Mouse (Mus musculus): Measurements from ENCODE around the gene Hao2.

Hao2 gene

DNA sequence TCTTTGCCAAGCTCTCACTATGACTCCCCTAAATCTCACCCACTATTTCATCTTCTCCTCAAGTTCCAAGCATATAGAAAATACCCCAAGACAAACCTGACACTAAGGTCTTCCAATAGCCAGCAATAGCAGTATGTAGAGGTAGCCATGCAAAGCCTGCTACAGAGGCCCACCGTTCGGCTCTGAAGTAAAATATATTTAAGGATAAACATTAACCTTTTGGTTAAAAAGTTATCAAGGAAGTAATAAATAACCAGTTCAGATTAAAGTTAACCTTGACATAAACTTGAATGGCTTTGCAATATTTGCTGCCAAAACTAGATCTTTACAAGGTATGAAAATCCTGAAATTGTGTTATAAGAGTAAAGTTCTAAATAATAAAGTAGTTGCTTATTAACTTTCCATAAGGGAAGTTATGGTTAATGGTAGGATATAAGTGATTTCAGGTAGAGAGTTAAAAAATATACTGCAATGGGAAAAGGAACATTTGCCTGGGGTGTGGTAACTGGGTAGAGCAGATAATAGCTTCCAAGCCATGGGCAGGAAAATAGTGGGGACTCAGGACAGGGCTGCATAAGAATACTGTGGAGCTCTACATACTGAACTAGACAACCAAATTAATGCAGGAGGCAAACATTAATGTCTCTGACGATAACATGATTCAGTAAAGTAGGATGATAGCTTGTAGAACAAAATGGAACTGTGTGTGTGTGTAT is at the start of gene Hao2:
TSS of gene Hao2 (minus strand) at position 183 of the 716 bp plus-strand sequence.
- DNase-seq: no peak

DNA sequence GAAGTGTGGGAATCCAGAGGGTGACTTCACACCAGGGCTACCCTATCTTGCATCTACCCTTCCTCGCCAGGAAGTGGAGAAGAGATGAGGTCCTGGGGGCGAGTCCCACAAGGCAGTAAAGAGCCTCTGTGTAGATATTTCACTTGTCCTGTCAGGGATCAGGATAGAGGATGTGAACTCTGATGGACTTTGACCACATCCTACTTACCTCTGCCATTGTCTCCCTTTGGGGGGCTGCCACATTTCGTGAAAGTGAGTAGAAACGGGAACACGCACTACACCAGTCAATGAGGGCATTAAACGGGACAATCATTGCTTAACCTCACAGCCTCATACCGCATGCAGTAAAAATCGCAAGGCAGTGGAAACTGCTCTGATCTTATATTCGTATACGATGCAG is 48.6 kb upstream of the Hao2 start:
- no peak for DNase-seq

DNA sequence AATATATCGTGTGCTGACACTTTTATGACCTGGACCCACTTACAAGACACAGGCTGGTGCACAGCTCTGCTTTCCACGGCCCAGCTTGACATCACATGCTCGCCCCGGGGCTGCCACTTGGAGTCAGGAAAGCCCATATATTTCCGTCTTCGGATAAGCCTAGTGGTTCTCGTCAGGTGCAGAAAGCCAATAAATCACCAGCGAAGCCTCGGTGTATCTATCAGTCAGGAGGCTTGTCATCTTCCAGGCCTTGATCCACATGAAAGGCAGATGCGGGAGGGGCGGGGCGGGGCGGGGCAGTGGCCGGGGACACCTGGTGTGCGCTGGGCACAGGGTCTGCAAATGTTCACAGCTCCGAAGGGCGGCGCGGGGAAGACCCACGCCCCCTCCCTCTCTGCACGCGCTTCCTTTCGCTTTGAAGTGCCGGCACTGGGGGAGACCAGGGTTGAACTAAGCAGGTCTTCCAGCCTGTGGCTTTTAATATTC is 48.1 kb upstream of the Hao2 start:
- peak; percentile 16 for DNase-seq

DNA sequence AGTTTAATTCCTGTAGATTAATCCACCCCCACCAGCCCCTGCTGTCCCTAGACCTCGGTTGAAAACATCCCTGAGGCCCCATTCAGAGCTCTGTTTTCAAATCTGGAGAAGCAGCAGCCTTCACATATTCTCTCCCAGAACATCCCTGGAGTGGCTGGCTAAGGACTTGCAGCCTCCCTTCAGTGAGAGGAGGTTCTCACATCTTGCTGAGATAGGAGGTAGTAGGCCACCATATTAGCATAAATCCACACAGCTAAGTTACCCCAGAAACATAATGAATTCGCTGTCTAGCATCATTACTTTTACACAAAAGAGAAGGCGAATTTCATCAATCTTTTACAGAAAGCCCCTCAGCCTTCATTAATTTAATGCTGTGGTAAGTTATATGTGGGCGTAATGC is 47.2 kb upstream of the Hao2 start:
- DNase-seq: no peak

DNA sequence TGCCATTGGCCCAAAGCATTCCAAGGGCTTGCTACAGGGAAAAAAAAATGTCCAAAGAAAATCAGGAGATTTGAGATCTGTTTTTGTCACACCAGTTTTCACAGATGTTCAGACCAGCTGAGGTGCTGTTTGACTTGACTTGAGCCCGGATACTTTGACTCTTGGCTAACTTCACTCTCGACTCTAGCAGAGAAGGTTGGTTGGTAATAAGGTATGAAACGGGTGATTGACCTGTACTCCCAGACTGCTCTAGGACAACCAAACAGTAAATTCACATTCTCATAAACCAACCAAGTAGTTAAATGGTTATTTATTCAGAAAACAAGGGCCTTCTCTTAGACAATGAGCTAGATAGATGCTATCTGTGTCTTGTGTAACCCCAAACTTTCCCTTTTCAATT is 43.4 kb upstream of the Hao2 start:
- DNase-seq: no peak

DNA sequence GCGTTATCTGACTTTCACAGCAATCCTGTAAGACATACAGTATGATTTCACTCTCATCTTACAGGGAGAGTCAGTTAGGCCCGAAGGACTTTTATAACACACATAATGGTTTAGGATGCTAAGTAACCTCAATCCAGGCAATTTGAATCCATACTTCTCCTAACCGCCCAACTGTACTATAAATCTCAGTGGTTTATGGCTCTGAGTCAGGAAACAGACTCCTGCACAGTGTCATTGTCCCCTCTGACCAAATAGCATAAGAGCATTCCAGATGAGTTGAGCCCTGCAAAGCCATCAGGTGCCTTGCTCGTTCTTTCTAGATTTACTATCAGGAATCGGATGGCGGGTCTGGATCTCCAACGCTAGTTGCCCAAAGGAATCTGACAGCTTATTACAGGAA is 41.6 kb upstream of the Hao2 start:
- no peak for DNase-seq

DNA sequence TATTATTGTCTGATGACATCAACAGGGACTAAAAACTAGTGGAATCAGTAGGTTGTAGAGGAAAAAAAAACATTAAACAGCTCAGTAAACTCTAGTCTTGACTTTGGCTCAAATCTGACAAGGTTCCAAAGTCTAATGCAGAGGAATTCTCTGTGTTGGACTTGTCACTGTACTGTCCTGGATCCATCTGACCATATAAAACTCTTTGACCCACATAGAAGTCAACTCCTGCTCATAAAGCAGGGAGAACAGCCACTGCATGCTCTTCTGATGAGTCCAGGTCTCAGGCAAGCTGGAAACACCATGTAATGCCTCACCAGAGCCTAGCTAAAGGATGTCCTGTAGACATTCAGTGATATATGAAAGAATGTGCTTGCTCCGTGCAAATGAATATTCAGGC is 41.0 kb upstream of the Hao2 start:
- no peak for DNase-seq

DNA sequence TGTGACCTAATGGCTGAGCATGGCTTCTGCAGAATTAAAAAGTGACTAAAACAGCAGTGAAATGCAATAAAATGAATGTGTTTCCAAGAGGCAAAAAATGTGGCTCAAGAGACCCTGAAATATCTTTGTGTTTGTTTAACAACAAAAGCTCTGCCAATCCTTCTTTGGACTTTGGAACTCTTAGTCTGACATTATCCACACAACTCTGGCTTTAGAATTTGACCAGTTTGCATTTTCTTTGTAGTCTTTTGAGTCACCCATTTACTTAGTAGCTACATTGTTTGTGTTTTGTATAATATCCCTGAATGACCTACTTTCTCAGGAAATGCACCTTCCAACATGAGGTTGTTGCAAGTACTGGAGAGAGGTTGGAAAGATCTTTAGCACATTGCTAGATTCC is 39.4 kb upstream of the Hao2 start:
- no peak for DNase-seq

DNA sequence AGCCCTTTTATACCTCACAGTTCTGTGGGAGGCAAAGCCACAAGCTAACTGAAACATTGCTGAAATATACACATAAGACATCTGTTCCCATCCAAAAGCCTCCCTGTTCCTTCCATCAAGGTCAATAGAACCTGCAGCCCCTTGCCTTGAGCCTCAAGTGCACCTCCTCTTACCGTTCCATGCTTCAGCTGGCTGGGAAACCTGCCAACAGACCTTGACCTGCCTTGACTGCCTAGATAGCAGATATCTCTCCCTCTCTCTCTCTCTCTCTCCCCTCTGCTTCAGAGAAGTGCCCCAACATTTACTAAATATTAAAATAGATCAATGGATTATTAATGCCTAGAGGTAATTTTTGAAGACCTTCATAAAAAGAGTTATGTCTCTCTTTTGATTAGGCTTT is 38.8 kb upstream of the Hao2 start:
- DNase-seq: no peak

DNA sequence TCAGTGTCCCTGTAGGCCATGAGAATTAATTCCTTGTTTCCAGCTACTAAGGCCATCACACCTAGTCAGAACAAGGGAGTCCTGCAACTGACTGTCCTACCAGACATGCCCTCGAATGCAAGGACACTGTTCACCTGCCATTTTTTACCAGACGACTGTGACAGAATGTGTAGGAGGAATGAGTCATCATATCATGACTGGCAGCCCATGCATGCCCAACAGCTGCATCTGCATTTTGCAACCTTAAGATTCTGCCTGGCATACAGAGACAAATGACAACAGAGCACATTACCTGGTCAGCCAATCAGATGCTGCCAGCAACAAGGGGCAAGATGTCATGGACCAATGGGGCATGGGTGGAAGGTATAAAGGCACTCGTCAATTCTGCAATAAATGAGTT is 27.4 kb upstream of the Hao2 start:
- no peak for DNase-seq

DNA sequence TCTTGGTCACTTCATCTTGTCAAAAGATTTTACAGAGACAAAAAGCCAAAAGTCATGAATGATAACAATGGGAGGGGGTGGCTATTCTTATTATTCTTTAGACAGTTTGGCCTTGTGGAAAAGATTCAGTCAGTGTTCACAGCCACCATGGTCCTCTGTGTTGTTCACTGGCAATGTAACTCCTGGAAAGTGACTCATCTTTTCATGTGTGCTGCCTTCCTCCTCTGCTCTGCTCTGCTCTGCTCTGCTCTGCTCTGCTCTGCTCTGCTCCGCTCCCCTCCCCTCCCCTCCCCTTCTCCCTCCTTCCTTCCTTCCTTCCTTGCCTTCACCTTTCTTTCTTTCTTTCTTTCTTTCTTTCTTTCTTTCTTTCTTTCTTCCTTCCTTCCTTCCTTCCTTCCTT is 24.2 kb upstream of the Hao2 start:
- no peak for DNase-seq

DNA sequence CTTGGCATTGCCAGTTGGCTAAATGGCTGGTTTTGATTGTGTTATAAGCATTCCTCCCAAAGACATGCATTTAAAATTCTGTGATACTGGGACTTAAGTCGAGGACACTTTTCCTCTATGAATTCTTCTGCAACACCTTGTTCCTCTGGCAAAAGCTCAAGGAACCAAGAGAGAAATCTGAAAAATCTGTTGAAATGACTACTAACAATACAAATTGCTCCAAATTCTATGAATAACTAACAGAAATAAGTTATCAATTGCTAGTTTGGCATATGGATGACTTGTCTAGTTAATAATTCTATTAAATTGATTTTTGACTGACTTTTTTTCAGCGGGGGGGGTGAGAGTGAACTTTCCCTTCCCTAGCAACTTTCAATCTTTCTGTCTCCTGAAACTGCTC is 23.8 kb upstream of the Hao2 start:
- DNase-seq: no peak

DNA sequence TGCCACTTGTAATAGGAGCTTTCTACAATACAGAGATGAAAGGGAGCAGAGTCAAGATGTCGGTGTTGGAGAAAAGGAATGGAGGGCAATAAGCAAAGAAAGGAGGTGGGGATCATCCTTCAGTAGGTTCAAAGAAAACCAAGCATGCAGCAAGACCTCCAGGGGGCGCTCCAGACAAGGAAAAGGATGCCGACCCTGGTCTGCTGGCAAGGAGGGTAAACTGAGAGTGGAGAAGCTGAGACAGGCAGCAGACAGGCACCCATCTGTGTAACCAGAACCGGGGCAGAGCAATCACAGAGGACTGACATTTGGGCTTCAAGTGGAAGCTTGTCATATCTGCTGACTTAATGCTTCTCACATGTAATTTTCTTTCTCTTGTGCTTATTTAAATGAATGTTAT is 22.6 kb upstream of the Hao2 start:
- peak; percentile 91 for DNase-seq

DNA sequence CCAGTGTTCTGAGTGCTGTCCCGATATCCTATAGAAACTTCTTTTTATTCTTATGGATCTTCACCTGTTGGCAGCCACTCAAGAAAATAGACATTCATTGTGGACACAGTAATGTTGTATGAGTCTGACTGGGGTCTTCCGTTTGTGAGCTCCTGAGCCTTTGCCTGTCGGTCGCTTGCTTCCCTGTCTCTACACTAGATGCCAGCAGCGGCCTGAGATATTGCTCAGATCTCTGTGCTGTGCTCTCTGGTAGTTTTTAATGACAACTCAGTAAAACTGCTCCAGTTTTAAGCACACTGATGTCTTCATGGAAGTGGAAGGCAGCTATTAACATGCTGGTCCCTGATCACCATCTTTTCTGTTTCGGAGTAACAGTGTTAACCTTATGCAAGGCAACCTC is 20.6 kb upstream of the Hao2 start:
- peak; percentile 12 for DNase-seq

DNA sequence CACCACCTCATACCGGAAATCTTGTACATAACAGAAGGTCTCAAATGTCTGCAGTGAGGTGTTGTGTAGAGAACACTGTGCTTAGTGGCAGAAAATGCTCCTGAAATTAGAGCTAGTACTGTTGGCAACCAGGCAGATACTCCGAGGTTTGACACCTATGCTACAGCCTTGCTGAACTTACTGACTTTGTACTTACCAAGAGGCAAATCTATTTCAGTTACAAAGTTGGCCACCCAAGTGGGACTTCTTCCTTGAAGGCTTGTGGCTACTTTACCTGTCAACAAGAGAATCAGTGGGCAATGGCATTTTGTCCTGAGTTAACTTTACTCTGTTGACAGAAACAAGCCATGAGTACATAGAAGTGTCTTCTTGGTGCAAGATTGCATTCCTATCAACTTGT is 4.6 kb upstream of the Hao2 start:
- DNase-seq: no peak

DNA sequence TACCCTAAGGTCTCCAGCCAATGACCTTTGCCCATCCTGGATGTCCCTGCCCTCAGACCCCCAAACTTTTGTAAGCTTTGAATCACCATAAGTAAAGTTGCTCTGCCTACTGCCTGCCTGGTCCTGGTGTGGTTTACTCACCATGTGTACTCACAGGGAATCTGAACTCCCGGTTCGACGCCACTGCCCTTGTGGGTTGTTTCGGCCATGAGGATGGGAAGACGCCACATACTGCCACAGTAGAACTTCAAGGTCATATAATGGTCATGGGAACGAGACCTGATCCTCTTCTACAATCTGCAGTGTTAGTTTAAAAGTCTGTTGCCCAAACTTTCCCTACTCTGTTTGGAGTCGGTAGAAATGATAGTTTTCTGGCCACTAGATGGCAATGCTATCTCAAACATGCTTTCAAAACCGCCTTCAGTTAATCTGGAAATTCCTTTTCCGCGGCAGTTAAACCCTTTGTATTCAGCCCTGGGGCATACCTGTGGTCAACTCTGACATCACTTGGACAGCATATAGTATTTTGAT is 2.1 kb upstream of the Hao2 start:
- no peak for DNase-seq

DNA sequence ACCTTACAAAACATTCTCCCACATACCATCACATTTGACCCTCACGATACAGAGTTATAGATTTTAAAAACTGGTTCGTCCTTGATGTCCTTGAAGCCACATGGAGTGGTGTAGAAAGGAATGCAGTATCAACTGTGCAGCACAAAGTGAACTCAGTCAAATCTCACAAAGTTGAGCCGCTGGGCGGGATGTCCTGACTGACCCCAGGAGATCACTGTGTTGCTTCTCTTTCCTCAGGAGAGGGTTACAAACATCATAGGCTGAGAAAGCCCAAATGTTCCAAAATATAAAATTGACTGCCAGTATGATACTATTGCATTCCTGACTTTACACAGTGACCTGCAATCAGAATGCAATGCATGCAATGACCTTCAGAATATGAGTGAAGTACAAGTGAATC is 2.6 kb downstream of the Hao2 start:
- no peak for DNase-seq

DNA sequence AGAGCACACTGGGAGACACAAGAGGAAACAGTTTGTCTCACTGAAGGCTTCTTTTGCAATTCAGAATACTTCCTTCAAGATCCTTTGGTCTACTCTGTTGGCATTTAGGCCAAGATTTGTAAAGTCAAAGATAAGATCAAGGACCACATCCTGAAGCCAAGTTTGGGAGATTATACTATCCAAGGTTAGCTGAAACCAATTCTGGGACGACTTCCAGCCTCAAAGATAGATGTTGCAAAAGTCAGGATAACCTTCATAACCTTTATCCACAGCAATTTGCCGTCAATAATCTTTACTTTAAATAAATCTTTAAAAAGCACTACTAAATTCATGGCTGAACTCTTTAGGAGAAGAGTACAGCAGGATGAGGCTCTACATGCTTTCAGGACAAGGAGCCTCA is 4.8 kb downstream of the Hao2 start:
- DNase-seq: no peak

DNA sequence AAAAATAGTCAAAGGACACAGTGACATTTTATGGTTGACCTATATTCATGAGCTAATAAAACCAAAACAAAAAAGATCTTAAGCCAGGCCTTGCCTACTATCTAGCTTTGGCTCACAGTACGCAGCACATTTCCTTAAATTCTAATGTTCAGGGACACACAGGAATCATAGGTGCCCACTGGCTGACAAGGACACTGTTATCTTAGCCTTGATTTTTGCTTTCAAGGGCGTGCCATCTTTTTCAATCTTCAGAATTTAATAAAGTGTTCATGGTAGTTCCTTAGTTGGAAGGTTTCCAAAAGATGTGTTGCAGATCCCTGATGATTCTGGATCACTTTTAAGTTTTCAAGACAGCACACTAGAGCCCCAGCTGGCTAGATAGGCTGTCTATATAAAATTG is 12.2 kb downstream of the Hao2 start:
- DNase-seq: no peak

DNA sequence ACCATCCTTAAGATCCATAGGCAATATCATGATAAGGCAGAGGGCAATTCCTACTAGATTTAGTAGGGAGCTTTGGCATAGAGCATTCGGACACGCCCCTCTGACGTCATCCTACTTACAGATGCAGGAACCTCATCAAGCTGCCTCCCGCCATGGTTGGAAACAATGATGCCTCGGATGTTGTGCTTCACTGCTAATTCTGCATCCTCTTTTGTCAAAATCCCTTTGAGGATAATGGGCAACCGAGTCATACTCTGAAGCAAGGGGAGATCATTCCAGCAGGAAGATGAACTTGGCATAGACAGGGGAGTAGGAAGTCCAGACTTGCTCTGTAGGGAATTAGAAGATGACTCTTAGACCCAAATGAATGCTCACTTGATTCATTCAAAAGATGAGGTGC is 12.8 kb downstream of the Hao2 start:
- no peak for DNase-seq

DNA sequence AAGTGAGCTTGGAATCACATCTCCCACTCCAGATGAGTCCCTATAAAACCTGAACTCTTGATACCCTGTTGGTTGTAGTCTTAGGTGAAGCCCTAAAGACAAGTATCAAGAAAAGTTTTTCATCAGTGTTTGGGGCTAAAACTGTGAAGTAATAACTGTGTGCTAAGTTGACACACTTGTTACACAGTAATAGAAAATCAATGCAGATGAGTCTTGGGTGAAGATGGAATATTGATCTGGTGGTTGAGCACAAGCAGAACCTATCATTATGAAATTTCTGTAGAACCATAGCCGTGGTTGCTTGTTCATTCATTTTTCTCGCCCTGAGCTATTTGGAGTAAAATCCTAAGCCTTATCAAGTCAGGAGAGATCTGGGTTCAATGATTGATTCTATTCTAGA is 24.8 kb downstream of the Hao2 start:
- DNase-seq: no peak

DNA sequence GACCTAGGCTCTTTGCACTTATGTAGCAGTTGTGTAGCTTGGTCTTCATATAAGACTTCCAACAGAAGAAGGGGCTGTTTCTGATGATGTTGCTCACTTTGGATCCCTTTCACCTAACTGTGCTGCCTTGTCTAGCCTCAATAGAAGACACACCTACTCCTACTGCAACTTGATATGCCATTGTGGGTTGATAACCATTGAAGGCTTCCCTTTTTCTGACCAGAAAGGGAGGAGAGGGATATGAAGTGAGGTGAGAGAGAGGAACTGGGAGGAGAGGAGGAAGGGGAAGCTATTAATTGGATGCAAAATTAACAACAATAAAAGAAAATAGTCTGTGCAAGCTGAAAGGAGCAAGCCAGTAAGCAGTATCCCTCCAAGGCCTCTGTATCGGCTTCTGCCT is 30.2 kb downstream of the Hao2 start:
- DNase-seq: no peak

DNA sequence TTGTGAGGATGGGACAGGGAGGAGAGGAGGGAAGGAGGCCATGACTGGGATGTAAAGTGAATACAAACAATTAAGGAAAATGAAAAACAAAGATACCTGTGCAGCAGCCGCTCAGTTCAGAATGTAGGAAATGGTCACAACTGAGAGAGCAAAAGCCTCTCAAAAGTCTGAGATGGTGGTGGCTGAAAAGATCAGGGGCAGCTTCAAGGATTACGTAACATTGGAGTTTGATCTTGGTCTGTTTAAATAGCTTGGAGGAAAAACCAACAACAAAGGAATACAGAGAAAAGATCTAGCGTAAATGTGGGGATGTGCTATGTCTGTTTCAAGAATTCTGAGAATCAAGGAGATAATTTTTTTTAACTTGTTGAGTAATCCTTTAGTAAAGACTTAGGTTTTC is 33.5 kb downstream of the Hao2 start, which contains the start of gene Hsd3b1:
TSS of gene Hsd3b1 (minus strand) at position 219 of the 400 bp plus-strand sequence.
- no peak for DNase-seq

DNA sequence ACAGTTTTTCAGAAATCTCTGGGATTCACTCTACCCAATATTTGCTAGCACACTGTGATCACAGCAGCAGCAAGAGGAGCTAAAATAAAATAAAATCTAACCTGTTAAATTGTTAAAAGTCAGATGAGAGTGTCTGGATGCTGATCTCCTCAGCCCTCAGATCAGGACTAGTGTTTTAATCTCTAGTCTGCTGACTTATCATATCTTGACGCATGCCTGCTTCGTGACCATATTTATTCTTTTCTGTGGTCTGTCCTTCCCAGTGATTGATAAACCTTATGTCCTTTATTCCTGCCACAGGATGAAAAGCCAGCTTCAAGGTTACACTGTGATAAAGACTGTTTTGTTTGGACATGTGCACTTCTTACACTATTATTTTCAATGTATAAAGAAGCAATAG is 35.0 kb downstream of the Hao2 start:
- DNase-seq: no peak

DNA sequence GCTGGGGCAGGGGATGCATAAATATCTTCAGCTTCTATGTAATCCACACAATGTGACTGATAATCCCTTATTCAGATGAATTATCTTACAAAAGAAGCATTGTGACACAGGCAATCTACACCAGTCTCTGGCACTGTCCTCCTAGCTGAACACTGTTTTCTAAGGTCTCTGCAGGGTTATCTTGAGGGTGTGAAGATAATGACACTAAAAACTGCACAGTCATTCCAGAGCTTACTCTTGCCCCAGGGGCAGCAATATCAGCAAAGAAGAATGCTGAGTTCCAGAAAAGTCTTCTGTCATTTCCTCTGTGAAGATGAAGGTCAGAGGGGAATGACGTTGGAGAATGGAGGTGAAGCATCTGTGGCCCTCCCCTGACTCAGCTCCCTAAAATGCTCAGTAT is 36.1 kb downstream of the Hao2 start:
- no peak for DNase-seq

Data from right cerebral cortex, postnatal 4 days (tissue).